ENCODE assay signal across 3 mouse cellular contexts in the genomic region with DNA sequence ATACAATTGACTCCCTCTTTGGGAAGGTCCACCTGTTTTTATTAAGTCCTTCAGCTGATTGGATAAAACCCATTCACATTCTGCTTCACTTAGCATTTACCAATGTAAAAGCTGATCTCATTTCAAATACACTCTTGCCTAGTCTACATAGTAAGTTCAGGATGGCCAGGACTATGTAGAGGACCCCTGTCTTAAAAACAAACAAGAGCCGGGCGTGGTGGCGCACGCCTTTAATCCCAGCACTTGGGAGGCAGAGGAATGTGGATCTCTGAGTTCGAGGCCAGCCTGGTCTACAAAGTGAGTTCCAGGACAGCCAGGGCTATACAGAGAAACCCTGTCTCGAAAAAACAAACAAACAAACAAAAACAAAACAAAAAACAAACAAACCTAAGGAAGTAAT. TPM values are rescaled to one million over a fixed set of nuclear protein-coding genes. Genes with fewer than 3 reads are reported as not detected.
"Had no signal": no experiment of that assay in that cellular context is flagged by ENCODE, and none has a peak within 500 bp of the region (broad histone marks: within the 10 kb centered on the region; RNA-seq: fewer than 3 reads in every experiment).

No protein-coding gene starts in this region.

RNA-seq across cellular contexts. Expression of a gene that starts 30.0 kb away (rescaled TPM):
- total RNA-seq: megakaryocyte-erythroid progenitor cell, adult 5-6 weeks had no signal

RNA-seq across cellular contexts. Expression of a gene that starts 54.3 kb away (rescaled TPM):
- polyA plus RNA-seq: liver, adult 2 months; macrophage had no signal

RNA-seq across cellular contexts. Expression of a gene that starts 55.4 kb away (rescaled TPM):
- polyA plus RNA-seq: macrophage had no signal
